Mouse (Mus musculus): ENCODE measurements around the gene Gm49368.

- no peak for TF ChIP-seq CTCF (IDR thresholded peaks at IDR 0.05; ENCODE audit: control insufficient read depth, insufficient read depth, low read length)
- no peak for TF ChIP-seq POLR2A (IDR thresholded peaks at IDR 0.05; ENCODE audit: borderline replicate concordance, control insufficient read depth, low read depth, low read length)
Measured at GRCm38 (mm10) chr7:128062456-128062855, at the start of gene Gm49368, which contains the start of gene Itgam.
